Mouse (Mus musculus) liver, embryonic 12.5 days (tissue): ENCODE data around the gene Cwf19l1. TPM values are rescaled to one million over a fixed set of nuclear protein-coding genes. Genes with fewer than 3 reads are reported as not detected.
"Not testable (repeated sequence)": the region's sequence is repeated elsewhere in the genome, so short reads cannot be mapped to it uniquely, and the experiment has no call there.

Experiments used
- ATAC-seq: fragments of 200-750 bp; cut with Nextera tagmentation; 2 replicates; pipeline ENCODE4 v1.8.0; 2017; ENCODE audit warnings: moderate number of reproducible peaks, mild to moderate bottlenecking, moderate library complexity
- H3K27ac ChIP-seq: fragments of 300-500 bp; sonication (generic); 2 replicates; pipeline ENCODE4 v1.5.1; 2016; ENCODE audit warnings: mild to moderate bottlenecking
- H3K27me3 ChIP-seq: fragments of 300-500 bp; sonication (generic); replicated peaks from 2 replicates; pipeline ENCODE4 v1.6.1; 2016; ENCODE audit warnings: mild to moderate bottlenecking, moderate library complexity
- H3K36me3 ChIP-seq: fragments of 300-500 bp; sonication (generic); 2 replicates; pipeline ENCODE4 v1.6.1; 2016; ENCODE audit warnings: mild to moderate bottlenecking, moderate library complexity
- H3K4me1 ChIP-seq: fragments of 300-500 bp; sonication (generic); 2 replicates; pipeline ENCODE4 v1.6.1; 2016
- H3K4me2 ChIP-seq: fragments of 300-500 bp; sonication (generic); 2 replicates; pipeline ENCODE4 v1.6.1; 2016; ENCODE audit warnings: mild to moderate bottlenecking, moderate library complexity
- H3K4me3 ChIP-seq: fragments of 300-500 bp; sonication (generic); 2 replicates; pipeline ENCODE4 v1.5.1; 2016; ENCODE audit warnings: mild to moderate bottlenecking, moderate library complexity
- H3K9ac ChIP-seq: fragments of 300-500 bp; sonication (generic); 2 replicates; pipeline ENCODE4 v1.6.1; 2016; ENCODE audit warnings: mild to moderate bottlenecking, moderate library complexity
- H3K9me3 ChIP-seq: fragments of 300-500 bp; sonication (generic); replicated peaks from 2 replicates; pipeline ENCODE4 v1.6.1; 2016; ENCODE audit warnings: mild to moderate bottlenecking, moderate library complexity
- WGBS: fragments of 180-500 bp; shearing (Covaris S2); methylation state at CpG from one replicate; pipeline ENCODE4 v1.1.7; 2016; ENCODE audit not compliant: insufficient replicate concordance; 5-methylcytosine and 5-hydroxymethylcytosine counted together
- polyA plus RNA-seq: library from polyadenylated mRNA; unstranded; fragments of >200 nt; fragmentation: Nextera tagmentation; extraction: Ambion mirVana; gene quantifications from 2 replicates; pipeline ENCODE4 v1.2.1, GENCODE M21; 2016

Cwf19l1 gene
- polyA plus RNA-seq, 1 experiment from 2014 or later, result 26.3 TPM

DNA sequence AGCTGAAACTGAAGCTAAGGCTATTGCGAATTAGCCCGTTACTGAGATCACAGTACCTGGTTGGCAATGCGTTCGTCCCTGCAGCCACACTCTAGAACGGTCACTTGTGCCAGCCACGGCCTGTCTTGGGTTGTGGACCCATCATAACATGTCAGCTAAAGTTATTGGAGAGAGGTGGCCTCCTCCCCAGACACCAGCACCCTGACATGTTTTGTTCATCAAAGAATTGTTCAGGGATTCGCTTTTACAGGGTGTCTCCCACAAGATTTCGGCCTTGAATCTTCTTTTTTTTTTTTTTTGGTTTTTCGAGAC lies 10.8 kb upstream of the Cwf19l1 start:
- peak overlapping the region; percentile 90 for H3K4me2 ChIP-seq
- WGBS, result 59% methylated on average over 9 of the region's 9 CpGs
- ATAC-seq, result peak; percentile 53; the same call in 1 of the 2 replicates

DNA sequence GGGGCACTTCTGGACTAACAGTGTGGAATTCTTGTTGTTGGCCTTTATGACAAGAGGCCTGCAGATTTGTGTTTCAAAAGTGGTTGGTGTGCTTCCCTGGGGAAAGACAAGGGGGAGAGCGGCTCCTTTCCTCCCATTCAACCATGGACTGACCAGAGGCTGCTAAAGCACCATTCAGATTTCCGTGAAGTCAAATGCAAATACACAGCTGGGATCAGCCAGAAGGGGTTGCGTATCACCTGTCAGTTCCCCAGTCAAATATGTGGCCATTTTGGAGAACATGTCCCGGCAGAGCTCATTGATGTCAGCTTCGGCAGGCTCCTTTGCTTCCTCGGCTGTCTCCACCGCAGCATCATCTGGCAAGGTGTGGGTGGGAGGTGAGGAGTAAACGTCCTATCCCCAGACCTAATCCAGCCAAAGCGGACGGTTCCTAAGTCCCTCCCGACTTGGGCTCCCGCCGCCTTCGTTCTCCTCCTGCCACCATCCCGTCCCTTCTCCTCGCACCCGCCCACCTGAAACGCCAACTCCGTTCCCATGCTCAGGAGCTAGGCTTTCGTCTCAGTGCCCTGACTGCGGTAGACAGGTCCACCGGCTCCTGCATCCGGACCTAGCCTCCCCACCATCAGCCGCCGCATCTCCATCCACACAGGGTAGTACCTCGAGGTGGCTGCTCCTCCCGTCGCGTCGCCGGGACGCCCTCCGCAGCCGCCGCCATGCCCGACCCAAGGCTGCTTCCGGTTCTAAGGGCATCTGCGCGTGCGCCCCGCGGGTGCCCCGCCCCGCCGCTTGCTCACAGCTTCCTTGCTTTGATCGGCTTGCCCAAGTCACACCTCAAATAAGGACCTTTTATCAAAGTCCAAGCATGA lies 10.3 kb upstream of the Cwf19l1 start, which contains the start of gene Bloc1s2:
TSS of gene Bloc1s2 (minus strand) at position 745 of the 866 bp plus-strand sequence.
- peak within 1 kb of the TSS; percentile 76 for H3K9ac ChIP-seq
- peak within 1 kb of the TSS; percentile 78 for H3K4me3 ChIP-seq
- H3K4me1 ChIP-seq, result peaks cover 22% of the 10 kb centered on the region
- peak within 1 kb of the TSS; percentile 90 for H3K4me2 ChIP-seq
- H3K27me3 ChIP-seq, result peaks cover 8% of the 10 kb centered on the region
- peak; percentile 93 for ATAC-seq
- H3K27ac ChIP-seq, result 0 out of 2 replicates have a peak within 1 kb of the TSS, but pooled peaks have one; percentile 25
- 5% methylated on average over 46 of the region's 46 CpGs for WGBS
- H3K9me3 ChIP-seq, result no peaks in the 10 kb centered on the region
- H3K36me3 ChIP-seq, result peaks cover 35% of the 10 kb centered on the region

More for the DNA sequence above, 10.8 kb upstream of the Cwf19l1 start:
- Histone ChIP-seq H3K9me3 (no peaks in the 10 kb centered on the region), H3K36me3 (peaks cover 29% of the 10 kb centered on the region), H3K9ac (peak overlapping the region; percentile 76; the same call in 1 of the 2 replicates), H3K4me3 (peak overlapping the region; percentile 78), H3K27me3 (peaks cover 8% of the 10 kb centered on the region), H3K4me1 (peaks cover 22% of the 10 kb centered on the region), H3K27ac (no peak overlapping the region)

DNA sequence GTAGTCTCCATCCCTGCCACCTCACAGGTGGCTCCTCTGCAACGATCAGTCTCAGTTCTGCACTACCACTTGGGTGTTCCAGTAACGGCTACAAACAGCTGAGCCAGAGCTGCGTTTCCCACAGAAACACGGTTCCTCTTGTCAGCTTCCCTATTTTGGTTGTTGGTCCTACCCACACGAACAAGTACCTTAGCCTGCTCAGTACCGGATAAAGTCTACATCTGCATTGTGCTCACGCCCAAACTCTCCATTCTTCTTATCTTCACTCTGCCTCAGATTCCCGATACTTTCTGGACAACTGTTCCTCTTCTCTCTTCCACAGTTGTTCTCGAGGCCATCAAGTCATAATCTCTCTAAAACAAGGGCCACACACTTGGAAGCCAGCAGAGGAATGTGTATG lies 8.7 kb upstream of the Cwf19l1 start:
- 39% methylated on average over 9 of the region's 9 CpGs for WGBS
- Histone ChIP-seq H3K27me3 (peaks cover 5% of the 10 kb centered on the region; the same call in 1 of the 2 replicates), H3K27ac (no peak overlapping the region), H3K4me1 (peaks cover 22% of the 10 kb centered on the region), H3K36me3 (peaks cover 47% of the 10 kb centered on the region), H3K4me2 (no peak overlapping the region), H3K9ac (no peak overlapping the region), H3K9me3 (no peaks in the 10 kb centered on the region), H3K4me3 (no peak overlapping the region)
- ATAC-seq, result no peak

DNA sequence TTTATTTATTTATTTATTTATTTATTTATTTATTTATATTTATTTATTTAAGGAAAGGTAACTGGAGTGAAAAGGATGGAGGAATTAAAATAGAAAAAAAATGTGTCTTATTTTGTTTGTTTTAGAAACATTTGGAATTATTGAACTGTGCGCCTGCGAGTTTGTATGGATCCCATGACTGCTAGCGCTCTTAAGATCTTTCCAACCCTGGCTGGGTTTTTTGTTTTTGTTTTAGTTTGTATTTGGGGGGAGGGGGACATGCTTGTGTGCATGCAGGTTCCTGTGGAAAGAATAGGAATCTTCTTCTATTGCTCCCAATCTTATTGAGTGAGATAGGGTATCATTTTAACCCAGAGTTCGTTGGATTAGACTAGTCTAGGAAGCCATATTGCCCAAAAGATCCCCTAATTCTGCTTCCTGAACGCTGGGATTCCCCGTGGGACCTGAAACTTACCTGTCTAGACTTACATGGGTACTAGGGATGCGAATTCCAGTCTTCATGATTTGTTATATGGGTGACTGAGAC lies 347 bp upstream of the Cwf19l1 start:
- 0 out of 2 replicates have a peak, but pooled peaks have one; percentile 25 for ATAC-seq
- H3K4me3 ChIP-seq, result peak overlapping the region; percentile 73
- H3K27ac ChIP-seq, result no peak overlapping the region
- peaks cover 44% of the 10 kb centered on the region for H3K36me3 ChIP-seq
- no peaks in the 10 kb centered on the region for H3K9me3 ChIP-seq
- H3K4me2 ChIP-seq, result peak overlapping the region; percentile 76
- WGBS, result 17% methylated on average over 7 of the region's 7 CpGs
- H3K4me1 ChIP-seq, result peaks cover 25% of the 10 kb centered on the region
- H3K9ac ChIP-seq, result peak overlapping the region; percentile 43; the same call in 1 of the 2 replicates
- no peaks in the 10 kb centered on the region for H3K27me3 ChIP-seq

DNA sequence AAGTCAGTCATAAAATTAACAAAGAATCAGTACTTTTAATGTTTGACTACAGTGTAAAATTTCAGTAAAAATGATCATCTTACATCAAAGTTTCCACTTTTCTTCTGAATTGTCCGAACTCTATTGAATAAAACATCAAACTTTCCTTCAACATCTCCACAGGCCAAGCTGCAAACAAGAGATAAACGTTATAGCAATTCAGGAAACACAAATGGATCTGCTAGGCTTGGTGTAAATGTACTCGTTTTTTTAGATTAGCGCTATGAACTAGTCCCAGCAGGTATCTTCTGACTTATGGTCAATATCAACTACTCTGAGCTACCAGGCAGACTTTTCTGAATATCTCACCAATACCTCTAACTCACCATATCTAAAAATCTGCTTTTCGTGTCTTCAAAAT lies 2.8 kb downstream of the Cwf19l1 start:
- Histone ChIP-seq H3K27me3 (no peaks in the 10 kb centered on the region), H3K4me1 (peaks cover 25% of the 10 kb centered on the region), H3K4me3 (no peak overlapping the region), H3K4me2 (no peak overlapping the region), H3K9ac (no peak overlapping the region), H3K36me3 (peaks cover 49% of the 10 kb centered on the region), H3K27ac (no peak overlapping the region), H3K9me3 (no peaks in the 10 kb centered on the region)
- WGBS, result 74% methylated on average over 5 of the region's 5 CpGs
- ATAC-seq, result no peak

DNA sequence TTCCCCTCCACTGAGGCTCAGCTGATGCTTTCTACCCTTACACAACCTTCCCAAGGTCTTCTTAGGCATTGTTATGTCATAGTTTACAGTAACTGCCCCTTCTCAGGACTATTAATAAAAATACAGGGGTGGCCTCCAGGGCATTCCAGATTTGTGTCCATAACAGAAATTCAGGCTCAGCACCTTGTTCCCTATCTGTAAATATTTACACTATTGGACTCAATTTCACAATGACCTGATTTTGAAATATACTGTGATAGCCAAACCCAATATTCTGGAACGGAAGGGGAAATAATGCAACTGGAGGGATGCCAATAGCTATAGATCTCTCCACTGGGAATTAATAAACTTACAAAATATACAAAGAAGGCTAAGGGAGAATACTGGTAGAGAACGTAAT lies 7.1 kb downstream of the Cwf19l1 start:
- no peak overlapping the region for H3K27ac ChIP-seq
- H3K36me3 ChIP-seq, result peaks cover 92% of the 10 kb centered on the region
- no peaks in the 10 kb centered on the region for H3K9me3 ChIP-seq
- no peak overlapping the region for H3K4me2 ChIP-seq
- 84% methylated on average over 2 of the region's 2 CpGs for WGBS
- ATAC-seq, result no peak
- H3K9ac ChIP-seq, result no peak overlapping the region
- no peaks in the 10 kb centered on the region for H3K27me3 ChIP-seq
- no peak overlapping the region for H3K4me3 ChIP-seq
- H3K4me1 ChIP-seq, result peaks cover 8% of the 10 kb centered on the region

DNA sequence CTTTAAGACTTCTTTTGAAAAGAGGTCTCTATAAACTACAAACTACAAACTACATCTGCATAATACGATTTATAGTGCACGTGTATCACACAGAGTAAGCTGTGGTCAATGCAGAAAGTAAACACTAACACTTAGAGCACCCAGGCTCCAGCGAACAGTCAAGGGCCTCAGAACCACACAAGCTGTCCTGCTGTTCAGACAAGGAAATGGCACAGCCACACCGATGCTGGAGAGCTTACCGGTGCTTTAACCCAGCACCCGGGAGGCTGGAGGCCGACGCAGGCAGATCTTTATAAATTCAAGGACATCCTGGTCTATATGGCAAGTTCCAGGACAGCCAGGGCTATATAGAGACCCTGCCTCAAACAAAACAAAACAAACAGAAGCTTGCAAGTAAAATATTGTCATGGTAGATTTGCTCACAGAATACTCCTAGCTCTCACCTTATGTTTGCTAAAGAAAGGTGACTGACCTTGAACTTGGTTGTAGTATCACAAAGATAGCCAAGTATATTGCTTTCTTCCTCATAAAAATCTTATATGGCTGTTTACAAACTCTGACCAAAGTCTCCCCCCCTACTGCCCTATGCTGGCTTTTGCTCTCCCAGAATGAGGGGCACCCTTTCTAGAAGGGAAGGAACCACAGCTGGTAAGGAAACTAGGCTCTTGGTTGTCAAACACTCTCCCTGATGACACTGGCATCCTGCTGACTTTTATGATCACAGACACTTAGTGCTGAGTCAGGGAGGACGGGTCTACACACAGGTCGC lies 7.8 kb downstream of the Cwf19l1 start:
- ATAC-seq, result no peak
- 85% methylated on average over 10 of the region's 10 CpGs for WGBS
- Histone ChIP-seq H3K4me2 (no peak overlapping the region), H3K27me3 (no peaks in the 10 kb centered on the region), H3K9ac (no peak overlapping the region), H3K27ac (no peak overlapping the region), H3K4me3 (no peak overlapping the region), H3K36me3 (peaks cover 96% of the 10 kb centered on the region), H3K9me3 (no peaks in the 10 kb centered on the region), H3K4me1 (0 out of 2 replicates have a peak, but pooled peaks cover 1% of the 10 kb centered on the region)

DNA sequence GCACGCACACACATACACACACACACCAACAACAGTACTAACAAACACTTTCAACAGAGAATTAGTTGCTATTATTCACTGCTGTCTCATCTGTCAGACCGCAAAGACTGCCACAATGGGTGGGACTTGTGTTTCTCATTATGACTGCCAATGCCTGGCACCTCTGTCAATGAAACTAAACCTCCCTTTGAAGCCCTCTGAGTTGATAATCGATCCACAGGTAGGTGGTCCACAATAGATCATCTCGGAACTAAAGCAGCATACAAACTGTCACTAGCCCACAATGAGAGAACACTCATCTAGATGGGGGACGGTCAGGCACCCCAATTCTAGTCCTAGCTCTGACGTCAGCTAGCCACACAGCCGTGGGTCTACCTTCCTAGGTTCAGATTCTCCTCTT lies 14.5 kb downstream of the Cwf19l1 start:
- Histone ChIP-seq H3K27ac (no peak overlapping the region), H3K36me3 (peaks cover 96% of the 10 kb centered on the region), H3K4me3 (no peak overlapping the region), H3K9me3 (no peaks in the 10 kb centered on the region), H3K9ac (no peak overlapping the region), H3K27me3 (no peaks in the 10 kb centered on the region), H3K4me1 (no peaks in the 10 kb centered on the region), H3K4me2 (no peak overlapping the region)
- WGBS, result 83% methylated on average over 7 of the region's 7 CpGs
- no peak for ATAC-seq

DNA sequence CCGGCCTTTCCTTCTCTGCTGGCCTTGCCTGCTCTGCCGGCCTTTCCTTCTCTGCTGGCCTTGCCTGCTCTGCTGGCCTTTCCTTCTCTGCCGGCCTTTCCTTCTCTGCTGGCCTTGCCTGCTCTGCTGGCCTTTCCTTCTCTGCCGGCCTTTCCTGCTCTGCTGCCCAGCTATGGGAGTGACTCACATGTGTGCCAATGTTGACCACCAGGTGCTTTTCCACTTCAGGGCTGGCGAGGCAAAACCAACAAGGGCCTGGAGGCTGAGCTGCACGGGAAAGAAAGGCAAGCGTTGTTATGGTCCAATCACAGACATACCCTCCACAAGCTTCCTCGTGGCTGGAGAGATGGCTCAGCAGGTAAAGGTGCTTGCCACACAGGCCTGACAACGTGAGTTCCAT lies 15.0 kb downstream of the Cwf19l1 start:
- not testable (repeated sequence) for H3K9ac ChIP-seq, H3K27me3 ChIP-seq, H3K4me2 ChIP-seq, ATAC-seq, H3K4me1 ChIP-seq, H3K4me3 ChIP-seq, H3K27ac ChIP-seq, H3K9me3 ChIP-seq
- peaks cover 97% of the 10 kb centered on the region for H3K36me3 ChIP-seq
- 87% methylated on average over 9 of the region's 9 CpGs for WGBS

DNA sequence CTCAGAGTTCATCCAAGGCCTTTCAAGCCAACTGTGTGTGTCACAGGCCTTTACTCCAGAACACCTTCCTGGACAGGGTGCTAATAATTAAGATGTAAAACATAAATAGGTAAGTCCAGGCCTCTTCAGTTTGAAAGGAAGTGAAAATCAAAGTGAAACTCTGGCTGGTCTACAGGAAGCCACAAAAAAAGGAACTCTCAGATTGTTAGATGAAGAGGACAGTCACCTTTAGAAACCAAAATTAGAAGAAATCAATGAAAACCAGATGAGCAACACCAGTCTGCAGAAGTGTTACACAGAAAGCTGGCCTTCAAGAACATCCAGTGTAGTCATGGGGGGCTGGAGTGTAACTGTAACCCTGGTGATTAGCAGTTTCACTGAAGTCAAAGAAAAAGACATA lies 17.9 kb downstream of the Cwf19l1 start:
- Histone ChIP-seq H3K27ac (no peak overlapping the region), H3K27me3 (no peaks in the 10 kb centered on the region), H3K4me3 (no peak overlapping the region), H3K4me2 (no peak overlapping the region), H3K36me3 (peaks cover 97% of the 10 kb centered on the region), H3K4me1 (no peaks in the 10 kb centered on the region), H3K9me3 (no peaks in the 10 kb centered on the region), H3K9ac (no peak overlapping the region)
- no peak for ATAC-seq

DNA sequence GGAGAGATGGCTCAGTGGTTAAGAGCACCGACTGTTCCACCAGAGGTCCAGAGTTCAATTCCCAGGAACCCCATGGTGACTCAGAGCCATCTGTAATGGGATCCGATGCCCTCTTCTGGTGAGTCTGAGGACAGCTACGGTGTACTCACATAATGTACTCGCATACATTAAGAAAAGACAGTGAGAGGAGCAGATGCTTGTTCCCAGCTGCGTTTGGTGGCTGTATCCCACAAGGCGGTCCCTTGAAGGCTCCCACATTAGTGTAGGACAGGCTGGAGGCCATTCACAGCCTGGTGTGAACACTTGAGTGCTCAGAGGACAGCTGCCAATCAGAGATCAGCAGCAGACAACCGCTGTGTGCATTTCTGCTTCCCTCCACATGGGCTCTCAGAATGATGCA lies 24.0 kb downstream of the Cwf19l1 start:
- ATAC-seq, result no peak
- Histone ChIP-seq H3K9me3 (no peaks in the 10 kb centered on the region), H3K9ac (no peak overlapping the region), H3K27me3 (no peaks in the 10 kb centered on the region), H3K27ac (no peak overlapping the region), H3K36me3 (peaks cover 81% of the 10 kb centered on the region), H3K4me1 (peaks cover 9% of the 10 kb centered on the region), H3K4me2 (no peak overlapping the region), H3K4me3 (no peak overlapping the region)
- WGBS, result 66% methylated on average over 7 of the region's 7 CpGs

DNA sequence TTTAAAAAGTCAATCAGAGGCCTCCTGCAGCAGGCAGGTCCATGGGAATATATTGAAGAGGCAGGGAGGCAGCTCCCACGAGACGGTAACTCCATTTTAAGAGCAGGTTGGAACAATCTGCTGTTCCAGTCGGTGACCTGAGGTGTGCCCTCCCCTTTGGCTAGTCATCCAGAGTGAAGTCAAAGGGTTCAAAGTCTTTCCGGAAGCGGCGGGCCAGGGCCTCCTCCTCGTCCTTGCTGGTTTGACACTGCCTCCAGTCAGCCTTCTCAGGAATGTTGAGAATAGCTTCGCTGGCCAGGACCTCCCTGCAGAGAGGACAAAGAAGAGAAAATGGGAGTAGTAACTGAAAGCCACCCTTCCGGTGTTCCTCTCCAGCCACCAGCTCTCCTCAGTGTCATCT lies 25.3 kb downstream of the Cwf19l1 start:
- no peak overlapping the region for H3K4me3 ChIP-seq
- no peak overlapping the region for H3K4me2 ChIP-seq
- 84% methylated on average over 9 of the region's 9 CpGs for WGBS
- no peaks in the 10 kb centered on the region for H3K27me3 ChIP-seq
- peaks cover 67% of the 10 kb centered on the region for H3K36me3 ChIP-seq
- H3K27ac ChIP-seq, result no peak overlapping the region; the same call in 1 of the 2 replicates
- no peak for ATAC-seq
- H3K9me3 ChIP-seq, result no peaks in the 10 kb centered on the region
- H3K4me1 ChIP-seq, result peaks cover 22% of the 10 kb centered on the region
- no peak overlapping the region for H3K9ac ChIP-seq
